Mouse (Mus musculus): ENCODE data around the gene Usp13.

The Usp13 gene

DNA sequence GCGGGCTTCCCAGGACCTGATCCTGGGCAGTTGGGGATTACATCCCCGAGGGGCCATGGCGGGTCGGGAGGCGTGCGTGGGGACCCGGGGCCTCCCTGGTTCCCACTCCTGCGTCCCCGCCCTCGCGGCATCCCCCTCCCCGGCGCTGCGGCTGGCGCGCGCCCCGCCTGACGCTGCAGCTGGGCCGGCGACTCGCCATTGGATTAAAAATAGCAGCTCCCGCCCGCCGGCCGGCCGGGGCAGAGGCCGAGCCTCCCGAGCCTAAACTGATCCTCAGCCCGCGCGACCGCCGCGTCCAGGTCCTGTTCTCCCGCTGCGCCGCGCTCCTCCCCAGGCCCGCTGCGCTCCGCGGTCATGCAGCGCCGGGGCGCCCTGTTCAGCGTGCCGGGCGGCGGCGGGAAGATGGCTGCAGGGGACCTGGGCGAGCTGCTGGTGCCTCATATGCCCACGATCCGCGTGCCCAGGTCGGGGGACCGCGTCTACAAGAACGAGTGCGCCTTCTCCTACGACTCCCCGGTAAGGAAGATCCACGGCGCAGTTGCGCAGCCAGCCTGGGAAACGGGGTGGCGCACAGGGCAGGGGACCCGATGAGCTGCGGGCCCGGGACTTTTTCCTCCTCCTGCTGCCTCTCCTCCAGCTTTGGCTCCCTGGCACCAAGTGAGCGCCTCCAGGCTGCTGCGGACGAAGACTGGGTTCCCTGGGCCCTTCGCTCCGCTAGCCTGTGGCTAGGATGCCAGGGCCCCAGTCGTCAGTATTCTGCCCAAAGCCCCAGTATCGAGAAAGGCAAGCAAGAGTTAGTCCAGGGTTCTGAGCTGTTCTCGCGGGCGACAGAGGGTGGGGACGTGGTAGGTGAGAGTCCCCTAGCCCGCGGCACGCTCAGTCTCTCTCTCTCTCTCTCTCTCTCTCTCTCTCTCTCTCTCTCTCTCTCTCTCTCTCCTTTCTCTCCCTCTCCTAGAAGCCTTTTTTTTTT, at the start of gene Usp13:
TSS of gene Usp13 (plus strand) at position 190 of the 970 bp plus-strand sequence.
- peak; percentile 71 to 72 for DNase-seq (ENCODE audit: low spot score in 2 of 2)

DNA sequence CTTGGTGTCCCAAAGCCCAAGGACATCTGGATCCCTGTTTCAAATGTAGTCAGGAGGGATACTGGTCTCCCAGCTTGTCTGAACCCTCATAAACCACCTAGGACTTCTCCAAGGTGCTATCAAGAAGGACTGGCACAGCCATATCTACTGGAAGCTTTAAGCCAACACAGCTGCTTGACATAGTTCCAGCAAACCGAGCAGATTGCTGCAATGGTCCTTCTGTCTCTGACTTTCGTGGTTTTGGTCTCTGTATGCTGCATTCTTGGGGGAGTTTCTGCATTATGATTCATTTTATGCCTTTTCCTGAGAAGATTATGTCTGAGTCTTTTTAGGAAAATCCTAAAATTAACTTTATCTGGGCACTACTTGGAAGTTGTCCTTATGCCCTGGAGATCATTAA, 46.6 kb upstream of the Usp13 start:
- no peak for DNase-seq (ENCODE audit: low spot score in 2 of 2)

DNA sequence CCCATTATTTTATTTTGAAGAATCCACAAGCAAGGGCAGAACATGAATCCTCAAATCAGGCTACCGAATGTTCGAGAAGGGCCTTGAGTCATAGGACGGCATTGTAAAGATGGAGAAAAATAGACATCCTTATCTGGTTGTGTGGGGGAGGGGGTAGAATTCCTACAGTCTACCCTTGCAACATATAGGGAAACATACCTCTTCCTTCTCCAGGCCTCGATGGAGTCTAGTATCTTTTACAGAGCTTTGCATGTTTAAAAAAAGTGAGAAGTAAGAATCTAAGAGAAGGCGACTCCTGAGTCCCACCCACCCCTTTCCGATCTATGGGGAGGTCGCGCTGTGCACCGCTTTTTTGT, 367 bp upstream of the Usp13 start:
- no peak for DNase-seq (ENCODE audit: low spot score in 2 of 2)

DNA sequence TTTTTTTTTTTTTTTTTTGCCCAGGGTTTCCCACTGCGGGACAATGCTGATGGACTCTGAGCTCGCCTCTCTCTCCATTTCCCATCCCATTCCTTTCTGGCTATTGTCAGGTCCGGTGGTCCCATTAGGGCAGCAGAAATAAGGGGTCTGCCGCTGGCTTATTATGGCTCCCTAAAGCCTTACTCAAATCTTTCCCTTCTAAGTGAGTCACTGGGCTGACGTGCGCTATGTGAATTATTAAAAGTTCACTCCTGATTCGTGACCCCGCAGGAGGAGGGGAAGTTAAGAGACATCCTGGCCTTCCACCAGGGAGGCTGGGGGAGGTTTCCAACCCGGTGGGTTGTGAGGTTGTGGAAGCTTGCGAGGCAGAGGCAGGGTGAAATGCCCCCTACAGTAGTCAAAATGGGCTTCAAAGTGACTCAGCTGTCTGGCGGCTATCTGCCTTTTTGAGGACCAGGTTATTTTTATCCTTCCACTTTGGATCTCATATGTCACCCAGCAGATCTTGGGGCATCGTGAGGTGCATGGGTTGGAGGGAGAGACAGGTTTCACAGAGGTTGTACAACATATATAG, 1.1 kb downstream of the Usp13 start:
- peak; percentile 43 to 65 for DNase-seq (ENCODE audit: low spot score in 2 of 2)

DNA sequence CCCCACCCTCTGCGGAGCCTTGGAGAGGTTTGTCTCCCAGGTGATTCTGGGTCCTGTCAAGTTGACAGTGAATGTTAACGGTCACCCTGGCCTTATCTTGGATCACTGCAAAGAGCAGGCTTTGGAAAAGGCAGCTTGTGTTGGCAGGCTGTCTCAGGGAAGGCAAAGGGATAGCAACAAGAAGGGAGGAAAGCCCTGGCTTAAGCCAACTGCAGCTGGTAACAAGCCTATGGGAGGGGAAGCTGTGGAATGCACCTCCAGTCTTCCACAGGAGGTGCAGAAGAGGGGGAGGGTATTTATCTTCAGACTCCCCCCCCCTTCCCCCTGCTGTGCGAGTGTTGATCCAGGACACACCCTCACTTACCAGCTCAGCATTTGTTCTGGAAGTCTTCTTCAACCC, 5.3 kb downstream of the Usp13 start:
- DNase-seq (ENCODE audit: low spot score in 2 of 2), result peak; percentile 60 to 63

DNA sequence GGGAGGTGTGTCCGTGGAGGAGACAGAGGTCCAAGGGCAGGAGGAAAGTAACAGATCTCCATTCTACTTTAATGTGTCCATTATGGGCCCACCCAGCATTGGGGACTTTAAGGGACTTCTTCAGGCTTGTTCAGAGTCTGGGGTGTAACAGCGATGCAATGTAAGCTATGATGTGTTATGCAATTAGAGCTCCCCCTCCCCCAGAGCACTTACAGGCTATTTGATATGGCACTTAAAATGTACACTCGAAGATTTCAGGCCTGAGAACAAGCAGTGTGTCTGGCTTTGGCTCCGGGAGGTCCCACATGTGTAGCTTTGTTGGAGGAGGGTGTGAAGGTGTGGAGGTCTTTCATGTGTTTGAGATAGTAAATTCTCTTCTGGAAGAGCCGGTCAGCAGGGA, 7.6 kb downstream of the Usp13 start:
- no peak for DNase-seq (ENCODE audit: low spot score in 2 of 2)

DNA sequence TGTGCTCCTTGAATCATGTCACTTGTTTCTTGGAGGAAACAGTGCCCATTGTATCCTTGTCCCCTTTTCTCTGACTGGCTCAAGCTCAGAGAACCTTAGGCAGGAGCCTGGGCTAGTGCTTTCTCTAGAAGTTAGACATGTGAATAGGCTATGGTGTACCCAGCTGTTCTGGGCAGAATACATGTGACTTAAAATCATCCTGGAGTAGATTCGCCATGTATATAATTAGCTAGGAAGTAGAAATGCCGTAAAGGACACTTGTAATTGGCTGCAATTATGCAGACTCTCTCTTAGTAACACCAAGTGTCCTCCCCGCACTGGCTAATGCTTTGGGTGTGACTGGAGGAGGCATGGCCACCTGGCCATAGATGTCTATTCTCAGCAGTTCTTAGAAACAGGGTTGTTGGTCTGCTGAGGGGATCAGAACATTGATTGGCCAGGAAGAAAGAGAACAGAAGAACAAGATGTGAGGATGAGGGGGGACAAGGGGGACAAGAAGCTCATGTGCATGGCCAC, 8.7 kb downstream of the Usp13 start:
- DNase-seq (ENCODE audit: low spot score in 2 of 2), result no peak

DNA sequence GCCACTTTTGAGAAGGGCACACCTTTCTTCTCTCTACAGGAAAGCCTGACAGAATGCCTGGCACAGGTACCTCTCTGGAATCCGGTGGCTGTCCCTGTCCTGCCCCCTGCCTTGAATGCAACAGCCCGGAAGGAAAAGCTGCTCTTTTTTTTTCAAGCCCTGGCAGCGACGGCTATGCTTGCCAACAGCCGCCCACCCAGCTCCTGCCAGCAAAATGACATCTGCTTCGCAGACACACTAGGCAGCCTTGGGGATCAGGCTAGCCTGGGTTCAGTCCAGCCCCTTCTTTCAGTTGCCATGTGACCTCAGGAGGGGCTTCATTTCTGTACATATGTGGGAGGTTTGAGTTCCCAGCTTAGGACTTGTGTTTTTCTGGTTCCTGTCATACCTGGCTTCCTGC, 9.4 kb downstream of the Usp13 start:
- no peak for DNase-seq (ENCODE audit: low spot score in 2 of 2)

DNA sequence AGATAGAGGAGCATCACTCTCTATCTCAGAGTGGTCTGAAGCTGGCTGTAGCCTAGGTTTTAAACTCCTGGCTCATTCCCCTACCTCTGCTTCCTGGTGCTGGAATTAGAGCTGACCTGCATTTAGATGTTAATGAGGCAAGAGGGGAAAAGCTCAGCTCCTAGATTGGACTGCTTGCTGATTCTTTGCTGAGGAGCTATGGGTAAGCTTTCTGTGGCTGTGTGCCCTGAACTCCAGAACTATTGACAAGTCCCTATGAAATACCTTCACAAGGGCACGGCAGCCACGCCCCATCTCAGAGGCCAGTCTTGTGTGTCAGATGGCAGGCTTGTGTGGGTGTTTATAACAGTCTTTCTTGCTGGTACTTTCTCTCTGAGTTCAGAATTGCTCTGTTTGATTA, 16.5 kb downstream of the Usp13 start:
- DNase-seq (ENCODE audit: low spot score in 2 of 2), result no peak

DNA sequence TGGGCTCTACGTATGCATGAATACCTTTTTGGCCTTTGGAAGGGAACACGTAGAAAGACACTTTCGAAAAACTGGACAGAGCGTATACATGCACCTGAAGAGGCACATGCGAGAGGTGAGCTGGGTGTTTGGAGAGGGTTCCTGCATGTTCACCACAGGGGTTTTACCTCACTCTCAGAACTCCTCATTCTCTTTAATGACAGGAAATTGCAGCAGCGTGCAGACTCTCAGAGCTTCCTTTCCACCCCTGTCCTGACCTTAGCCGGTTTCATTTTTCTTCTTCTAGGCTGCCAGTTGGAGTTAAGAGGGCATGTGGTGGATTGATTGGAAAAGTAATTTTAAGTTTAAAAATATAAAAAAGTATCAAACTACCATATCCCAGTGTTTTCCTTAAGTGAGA, 20.5 kb downstream of the Usp13 start:
- no peak for DNase-seq (ENCODE audit: low spot score in 2 of 2)

DNA sequence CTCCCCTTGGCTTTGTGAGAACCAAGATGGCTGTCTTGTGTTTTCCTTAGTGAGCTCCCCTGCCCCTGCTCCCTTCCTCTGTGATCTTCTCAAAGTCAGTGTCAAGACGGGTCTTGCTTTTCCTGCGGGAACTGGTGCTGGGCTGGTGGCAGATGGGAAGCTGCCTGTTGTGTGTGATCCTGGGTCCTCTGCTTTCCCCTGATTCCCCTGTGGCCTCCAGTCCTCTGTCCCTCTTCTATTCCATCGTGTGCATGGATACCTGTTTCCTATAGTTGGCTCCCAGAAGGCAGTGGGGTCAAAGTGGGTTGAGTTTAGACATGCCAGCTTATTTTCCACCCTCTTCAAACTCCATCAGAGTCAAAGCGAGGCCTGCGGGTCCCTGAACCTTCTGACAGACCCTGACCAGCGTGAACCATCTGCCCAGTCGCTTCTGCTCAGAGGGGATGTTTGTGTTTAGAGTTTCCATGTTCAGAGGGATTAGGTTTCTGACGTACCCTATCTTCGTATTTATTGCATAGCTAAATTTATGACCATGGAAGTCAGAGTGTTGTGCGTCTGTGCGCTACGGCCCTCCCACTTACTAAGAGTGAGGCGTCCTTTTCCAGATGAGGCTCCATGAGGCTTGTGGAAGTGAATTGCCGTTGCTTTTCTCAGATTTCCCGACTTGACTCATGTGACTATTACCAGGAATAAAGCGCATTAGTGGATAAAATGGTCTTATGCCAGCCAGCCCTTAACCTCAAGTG, 39.2 kb downstream of the Usp13 start:
- DNase-seq (ENCODE audit: low spot score in 2 of 2), result no peak

DNA sequence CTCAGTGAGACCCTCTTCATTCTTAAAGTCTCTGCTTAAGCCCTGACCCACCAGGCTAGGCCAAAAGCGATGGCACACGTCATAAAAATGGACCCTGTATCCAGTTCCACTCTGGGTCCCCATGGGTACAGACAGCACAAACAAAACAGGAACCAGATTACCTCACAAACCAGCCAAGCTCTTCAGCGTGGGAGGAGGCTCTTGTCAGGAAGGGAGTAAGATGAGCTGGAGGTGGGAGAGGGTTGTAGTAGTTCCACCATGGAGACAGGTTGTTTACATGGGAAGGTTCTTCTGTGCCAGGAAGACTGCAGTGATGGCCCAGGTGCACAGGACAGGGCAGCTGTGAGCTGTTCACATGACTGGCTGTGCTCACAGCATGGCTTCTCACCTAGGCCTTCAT, 53.7 kb downstream of the Usp13 start:
- DNase-seq (ENCODE audit: low spot score in 2 of 2), result peak in 1 of 2 experiments; percentile 15

DNA sequence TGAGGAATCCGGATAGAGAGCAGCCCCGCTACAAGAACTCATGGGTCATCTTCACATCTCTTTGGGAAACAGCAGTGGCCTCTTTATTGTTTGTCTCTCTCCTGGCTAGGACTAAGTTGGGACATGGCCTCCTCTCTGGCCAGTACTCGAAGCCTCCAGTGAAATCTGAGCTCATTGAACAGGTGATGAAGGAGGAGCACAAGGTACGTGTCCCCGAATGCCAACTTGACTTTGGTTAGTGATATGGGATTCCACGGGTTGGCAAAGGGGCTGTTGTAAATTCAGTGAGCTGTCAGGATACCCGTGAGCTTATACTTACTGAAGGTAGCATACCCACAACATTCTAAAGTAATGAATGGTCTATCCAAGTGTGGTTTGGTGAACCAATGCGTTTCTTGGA, 69.0 kb downstream of the Usp13 start:
- DNase-seq (ENCODE audit: low spot score in 2 of 2), result no peak

DNA sequence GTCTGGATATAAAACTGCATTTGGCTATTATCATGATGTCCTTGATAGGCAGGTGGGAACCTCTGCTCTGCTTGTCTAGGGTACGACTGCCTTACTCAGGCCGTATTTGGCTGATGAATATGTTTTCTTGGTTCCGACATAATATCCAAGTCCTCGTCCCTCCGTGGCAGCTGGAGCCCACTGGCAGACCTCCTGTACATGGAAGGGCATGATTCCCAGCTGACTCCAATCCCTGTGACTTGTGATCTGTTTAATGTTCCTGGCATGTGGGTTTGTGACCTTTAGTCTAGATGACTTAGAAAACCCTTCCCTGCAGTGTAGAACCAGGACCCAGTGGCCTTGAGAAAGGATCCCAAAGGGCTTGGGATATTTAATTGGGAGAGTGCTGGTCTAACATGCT, 71.5 kb downstream of the Usp13 start:
- peak in 1 of 2 experiments; percentile 15 for DNase-seq (ENCODE audit: low spot score in 2 of 2)

DNA sequence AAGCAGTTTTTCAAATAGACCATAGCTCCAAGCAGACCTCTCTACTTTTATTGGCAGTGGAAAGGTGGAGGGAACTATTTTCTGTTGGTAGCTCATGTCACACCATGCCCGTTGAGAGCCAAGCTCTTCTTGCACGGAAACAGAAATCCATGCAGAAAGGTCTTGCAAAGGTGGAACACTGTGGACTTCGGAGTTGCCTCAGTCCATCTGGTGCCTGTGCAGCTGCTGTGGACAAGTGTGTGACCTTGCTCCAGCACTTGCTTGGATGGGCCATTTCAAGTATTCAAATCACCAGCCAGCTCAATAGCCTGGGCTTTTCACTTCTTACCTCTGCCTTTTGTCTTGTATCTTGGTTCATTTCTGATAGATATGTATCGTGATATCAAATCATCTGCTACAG, 72.8 kb downstream of the Usp13 start:
- DNase-seq (ENCODE audit: low spot score in 2 of 2), result no peak

DNA sequence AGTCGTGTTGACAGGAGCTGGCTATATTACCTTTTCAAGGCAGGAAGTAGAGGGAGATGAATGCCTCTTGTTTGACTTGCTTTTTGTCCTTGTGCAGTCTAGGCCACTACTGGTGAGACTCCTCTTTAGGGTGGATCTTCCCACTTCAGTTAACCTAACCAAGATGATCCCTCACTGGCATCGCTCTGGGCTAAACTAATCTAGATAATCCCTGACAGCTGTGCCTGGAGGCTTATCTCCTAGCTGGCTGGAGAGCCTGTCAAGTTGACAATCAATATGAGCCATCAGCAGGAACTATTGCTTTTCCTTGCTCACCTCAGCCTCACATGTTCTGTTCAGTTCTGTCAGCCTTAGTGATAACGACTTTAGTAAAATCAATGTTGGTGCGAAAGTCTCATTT, 86.1 kb downstream of the Usp13 start:
- DNase-seq (ENCODE audit: low spot score in 2 of 2), result no peak

DNA sequence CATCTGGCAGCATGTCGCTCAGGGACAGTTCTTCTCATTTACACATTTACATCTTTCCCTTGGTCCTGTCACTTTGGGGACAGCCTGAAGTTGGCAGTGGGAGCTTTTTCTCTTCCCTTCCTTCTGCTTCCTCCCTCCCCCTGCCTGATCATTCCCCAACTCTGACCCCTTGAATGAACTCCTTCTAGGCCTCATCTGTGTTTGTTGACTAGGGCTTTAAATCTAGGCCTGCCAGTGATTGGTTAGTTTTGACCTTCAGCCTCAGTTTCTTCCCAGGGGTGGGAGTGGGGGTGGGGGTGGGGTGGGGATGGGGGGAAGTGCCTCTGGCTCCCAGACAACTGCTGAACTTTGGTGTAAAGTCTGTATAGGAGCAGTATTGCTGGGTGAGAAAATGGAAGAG, 87.3 kb downstream of the Usp13 start:
- no peak for DNase-seq (ENCODE audit: low spot score in 2 of 2)

DNA sequence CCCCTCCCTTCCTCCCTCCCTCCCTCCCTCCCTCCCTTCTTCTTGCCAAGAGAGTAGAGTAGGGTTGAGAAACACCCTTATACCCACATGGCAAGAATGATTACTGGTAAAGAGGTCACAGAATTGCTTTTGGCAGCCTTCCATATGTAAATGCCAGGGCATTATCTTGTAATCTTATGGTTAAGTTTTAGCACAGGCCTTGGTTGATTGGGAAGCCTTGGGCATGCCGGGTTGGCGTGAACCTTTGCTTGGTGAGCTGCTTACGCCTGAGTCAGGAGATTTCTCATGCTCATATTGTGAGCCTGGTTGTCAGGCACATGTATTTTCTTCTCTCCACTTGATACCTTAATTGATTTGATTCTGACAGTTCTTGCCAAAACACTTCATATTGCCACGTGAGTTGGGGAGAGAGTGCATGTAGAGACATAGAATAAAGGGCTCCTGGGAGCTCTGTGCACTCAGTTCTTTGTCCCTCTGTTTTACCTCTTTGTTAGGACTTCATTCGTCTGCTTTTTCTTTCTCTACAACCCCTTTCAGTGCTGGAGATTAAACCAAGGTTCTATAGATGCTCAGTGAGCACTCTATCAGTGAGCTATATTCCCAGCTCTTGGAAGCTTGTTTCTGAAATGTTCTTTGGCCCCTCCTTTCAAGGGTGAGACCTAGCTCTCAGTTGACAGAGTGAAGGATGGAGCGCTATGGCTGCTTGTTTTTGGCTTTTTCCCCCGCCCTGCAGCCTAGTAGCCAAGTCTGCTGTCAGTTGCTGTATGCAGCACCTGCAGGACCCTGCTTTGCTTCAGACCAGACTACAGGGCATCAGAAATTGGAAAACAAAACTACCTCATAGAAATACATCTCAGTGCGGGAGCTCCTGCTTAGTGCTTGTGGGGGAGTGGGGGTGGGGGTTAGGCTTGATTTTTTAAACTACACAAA, 88.8 kb downstream of the Usp13 start:
- DNase-seq (ENCODE audit: low spot score in 2 of 2), result no peak

DNA sequence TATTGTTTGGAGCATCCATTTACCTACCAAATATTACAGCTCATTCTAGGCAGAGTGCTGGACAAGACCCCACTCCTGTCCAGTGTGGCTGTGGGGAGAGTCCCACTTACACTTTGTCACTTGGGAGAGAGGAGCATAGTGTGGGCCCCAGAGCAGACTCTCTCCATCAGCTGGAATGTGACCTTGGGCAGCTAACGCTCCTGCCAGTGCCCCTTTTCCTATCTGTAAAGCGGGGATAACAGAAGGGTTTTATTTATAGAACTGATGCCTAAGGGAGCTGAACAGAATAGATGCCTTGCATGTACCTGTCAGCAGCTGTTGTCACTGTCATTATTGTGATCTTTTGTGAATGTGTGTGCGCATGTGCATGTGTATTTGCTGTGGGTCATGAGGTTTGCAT, 91.1 kb downstream of the Usp13 start:
- peak; percentile 20 to 24 for DNase-seq (ENCODE audit: low spot score in 2 of 2)

DNA sequence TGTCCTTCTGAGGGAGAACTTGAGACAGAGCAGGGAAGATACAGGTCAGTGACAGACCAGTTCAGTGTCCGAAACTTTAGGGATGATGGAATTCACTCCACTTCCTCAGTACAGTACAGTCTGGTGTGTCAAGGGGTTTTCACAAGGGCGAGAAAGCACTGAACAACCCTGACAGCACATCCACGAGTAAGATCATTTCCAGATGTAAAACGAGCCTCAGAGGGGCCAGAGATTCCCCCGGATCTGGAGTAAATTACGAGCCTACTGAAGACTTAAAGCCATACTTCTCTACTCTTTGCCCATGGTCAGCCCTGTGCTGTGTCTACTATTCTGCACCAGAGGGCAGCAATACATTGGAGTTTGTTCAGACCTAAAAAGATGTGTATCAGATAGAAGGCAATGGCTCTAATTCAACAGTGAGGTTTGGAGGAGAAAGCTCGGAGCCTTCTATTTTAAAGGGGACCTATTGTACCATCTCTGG, 92.8 kb downstream of the Usp13 start:
- DNase-seq (ENCODE audit: low spot score in 2 of 2), result no peak

DNA sequence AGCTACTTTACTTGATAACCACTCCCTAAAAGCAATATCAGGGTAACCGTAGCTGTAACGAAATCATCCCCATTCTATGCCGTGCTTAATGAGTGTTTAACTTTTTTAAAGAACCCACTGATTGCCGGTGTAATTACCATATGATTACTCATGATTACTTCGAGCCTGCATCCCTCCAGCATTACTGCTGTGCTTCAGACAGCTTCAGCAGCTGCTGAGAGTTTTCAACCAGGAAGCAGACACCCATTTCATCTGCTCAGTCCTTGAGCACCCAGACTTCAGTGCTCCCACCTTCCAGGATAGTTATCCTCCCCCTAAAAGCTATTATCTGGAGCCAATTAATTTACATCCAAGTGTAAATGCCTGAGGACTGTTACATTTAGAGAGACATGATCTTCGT, 106.8 kb downstream of the Usp13 start:
- DNase-seq (ENCODE audit: low spot score in 2 of 2), result no peak

Measured in heart, adult 9 months (tissue).